Mouse (Mus musculus): ENCODE results near the gene Lpar1. TPM values are rescaled to one million over a fixed set of nuclear protein-coding genes. Genes with fewer than 3 reads are reported as not detected.

The Lpar1 gene
- polyA plus RNA-seq, 1 experiment from 2014 or later: 194 TPM

DNA sequence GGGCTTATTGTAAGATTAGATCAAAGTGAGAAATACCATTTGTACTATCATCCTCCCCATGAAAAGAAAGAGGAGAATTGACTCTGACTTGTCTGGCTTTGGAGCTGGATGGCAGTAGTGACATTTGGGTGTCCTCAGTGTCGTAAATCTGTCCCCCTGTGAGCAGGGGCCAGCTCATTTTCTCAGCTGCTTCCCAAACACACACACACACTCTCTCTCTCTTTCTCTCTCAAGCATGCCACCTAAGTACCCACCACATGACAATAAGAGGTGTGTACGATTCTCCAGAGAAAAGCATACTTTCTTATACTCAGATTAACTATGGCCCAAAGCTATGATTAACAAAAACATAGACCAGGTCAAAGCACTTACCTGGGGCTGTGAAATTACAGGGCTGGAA is 49.4 kb downstream of the Lpar1 start:
- Histone ChIP-seq H3K36me3 (peaks cover 29% of the 10 kb centered on the region), H3K4me3 (no peak overlapping the region), H3K4me1 (peaks cover 63% of the 10 kb centered on the region), H3K27ac (no peak overlapping the region), H3K27me3 (no peaks in the 10 kb centered on the region), H3K9ac (no peak overlapping the region), H3K4me2 (replicated peaks) (no peak overlapping the region), H3K9me3 (no peaks in the 10 kb centered on the region)
- no peak for ATAC-seq (ENCODE audit: insufficient number of reproducible peaks, insufficient read depth, low FRiP score, low TSS enrichment)
- WGBS: 88% methylated on average over 2 of the region's 2 CpGs

DNA sequence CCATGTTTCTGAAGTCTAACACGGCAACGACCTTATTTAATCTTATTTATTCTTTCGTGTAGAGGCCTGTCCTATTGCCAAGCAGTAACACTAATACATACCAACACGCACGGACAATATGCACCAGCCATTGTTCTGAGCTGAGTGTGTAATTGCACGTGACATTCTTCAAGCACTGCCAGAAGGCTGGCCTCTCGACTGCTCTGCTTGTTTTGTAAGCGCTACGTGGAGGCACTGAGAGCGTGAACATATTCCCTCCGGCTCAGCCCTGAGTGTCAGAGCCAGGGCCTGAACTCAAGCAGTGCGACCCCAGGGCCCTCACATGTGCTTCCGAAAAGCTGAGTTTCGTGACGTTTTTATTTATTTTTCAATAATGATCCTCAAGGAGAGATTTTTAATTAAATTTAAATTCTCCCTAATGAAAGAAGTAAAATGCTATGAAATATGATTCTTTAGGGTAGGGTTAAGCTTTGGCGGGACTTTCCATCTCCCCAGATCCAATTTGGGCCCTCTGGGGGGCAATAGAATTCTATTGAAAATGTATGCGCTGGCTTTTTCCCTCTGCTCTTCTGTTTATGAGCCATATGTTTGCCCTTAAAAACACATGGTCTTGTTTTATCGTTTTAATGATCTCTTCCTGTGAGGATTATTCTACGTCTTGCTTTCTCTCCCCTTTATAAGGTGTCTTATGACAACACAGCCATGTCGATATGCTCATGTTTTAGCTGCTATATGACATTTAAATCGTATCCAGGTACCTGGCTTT is 52.5 kb downstream of the Lpar1 start:
- Histone ChIP-seq H3K4me1 (peaks cover 68% of the 10 kb centered on the region), H3K27ac (peak overlapping the region; percentile 67), H3K9ac (no peak overlapping the region), H3K4me2 (replicated peaks) (0 out of 2 replicates have a peak overlapping the region, but pooled peaks have one; percentile 7), H3K9me3 (no peaks in the 10 kb centered on the region), H3K36me3 (peaks cover 26% of the 10 kb centered on the region), H3K4me3 (no peak overlapping the region), H3K27me3 (no peaks in the 10 kb centered on the region)
- whole genome bisulfite sequencing: 28% methylated on average over 21 of the region's 21 CpGs
- ATAC-seq (ENCODE audit: insufficient number of reproducible peaks, insufficient read depth, low FRiP score, low TSS enrichment): peak; percentile 68

DNA sequence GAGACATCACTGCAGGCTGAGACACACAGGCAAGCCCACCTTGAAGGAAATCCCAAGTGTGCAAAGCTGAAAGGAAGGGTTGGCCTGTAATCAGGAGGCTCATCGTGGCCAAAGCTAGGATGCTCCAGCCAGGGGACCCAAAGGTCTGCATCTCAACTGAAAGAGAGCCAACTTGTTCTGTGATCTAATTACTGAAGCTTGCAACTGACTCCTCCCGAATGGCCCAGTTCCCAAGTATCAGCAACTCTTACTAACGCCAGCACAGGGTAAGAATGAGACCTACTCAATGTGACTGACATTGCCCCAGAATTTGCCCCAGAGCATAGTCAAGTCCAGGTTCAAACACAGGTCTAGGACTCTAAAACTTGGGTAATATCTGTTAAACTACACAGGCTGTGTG is 53.9 kb downstream of the Lpar1 start:
- Histone ChIP-seq H3K27ac (no peak overlapping the region), H3K4me1 (peaks cover 63% of the 10 kb centered on the region), H3K9me3 (no peaks in the 10 kb centered on the region), H3K4me3 (no peak overlapping the region), H3K9ac (no peak overlapping the region), H3K4me2 (replicated peaks) (no peak overlapping the region), H3K36me3 (peaks cover 26% of the 10 kb centered on the region), H3K27me3 (no peaks in the 10 kb centered on the region)
- ATAC-seq (ENCODE audit: insufficient number of reproducible peaks, insufficient read depth, low FRiP score, low TSS enrichment): no peak
- 75% methylated on average over 3 of the region's 3 CpGs for WGBS

DNA sequence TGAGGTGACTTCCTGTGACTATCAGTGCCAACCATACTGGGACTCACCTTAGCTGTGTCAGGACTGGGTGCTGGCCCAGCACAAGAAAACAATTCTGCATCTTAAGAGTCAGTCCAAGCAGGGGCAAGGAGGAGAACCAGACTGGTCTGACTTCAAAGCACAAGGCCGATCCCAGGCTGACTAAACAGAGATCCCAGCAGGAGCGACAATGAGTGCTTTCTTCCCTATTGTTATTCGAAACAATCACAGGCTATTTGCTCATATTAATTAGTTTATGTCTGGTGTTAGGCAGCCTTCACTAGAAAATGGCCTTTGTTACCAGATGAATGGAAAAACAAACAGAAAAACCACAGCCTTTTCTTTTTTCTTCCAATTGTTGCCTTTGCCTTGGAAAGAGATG is 54.5 kb downstream of the Lpar1 start:
- no peak overlapping the region for H3K4me2 ChIP-seq (replicated peaks)
- H3K36me3 ChIP-seq: peaks cover 21% of the 10 kb centered on the region
- H3K9ac ChIP-seq: no peak overlapping the region
- H3K27ac ChIP-seq: no peak overlapping the region
- no peaks in the 10 kb centered on the region for H3K27me3 ChIP-seq
- H3K9me3 ChIP-seq: no peaks in the 10 kb centered on the region
- no peak for ATAC-seq (ENCODE audit: insufficient number of reproducible peaks, insufficient read depth, low FRiP score, low TSS enrichment)
- WGBS: 72% methylated on average over 3 of the region's 3 CpGs
- H3K4me3 ChIP-seq: no peak overlapping the region
- peaks cover 59% of the 10 kb centered on the region for H3K4me1 ChIP-seq

DNA sequence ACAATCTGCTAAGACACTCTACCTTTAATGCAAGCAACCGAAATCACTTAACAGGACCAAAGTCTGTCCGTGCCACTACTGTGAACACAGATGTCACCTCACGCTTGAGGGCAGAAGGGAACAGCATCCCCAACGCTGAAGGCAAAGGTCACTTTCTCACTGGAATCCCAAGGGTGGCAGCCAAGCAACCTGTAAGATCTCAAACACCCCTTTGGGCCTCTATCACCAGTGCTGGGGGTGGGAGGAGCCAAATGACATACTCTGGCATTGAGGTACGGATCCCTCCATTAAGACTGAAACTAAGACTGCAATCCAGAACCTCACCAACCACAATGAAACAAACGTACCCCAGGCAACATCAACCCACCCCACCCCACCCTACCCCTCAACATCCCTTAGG is 55.0 kb downstream of the Lpar1 start:
- no peak for ATAC-seq (ENCODE audit: insufficient number of reproducible peaks, insufficient read depth, low FRiP score, low TSS enrichment)
- Histone ChIP-seq H3K27me3 (no peaks in the 10 kb centered on the region), H3K4me2 (replicated peaks) (no peak overlapping the region), H3K27ac (no peak overlapping the region), H3K36me3 (peaks cover 16% of the 10 kb centered on the region), H3K4me1 (peaks cover 59% of the 10 kb centered on the region), H3K9ac (no peak overlapping the region), H3K9me3 (no peaks in the 10 kb centered on the region), H3K4me3 (no peak overlapping the region)
- 61% methylated on average over 6 of the region's 6 CpGs for WGBS

DNA sequence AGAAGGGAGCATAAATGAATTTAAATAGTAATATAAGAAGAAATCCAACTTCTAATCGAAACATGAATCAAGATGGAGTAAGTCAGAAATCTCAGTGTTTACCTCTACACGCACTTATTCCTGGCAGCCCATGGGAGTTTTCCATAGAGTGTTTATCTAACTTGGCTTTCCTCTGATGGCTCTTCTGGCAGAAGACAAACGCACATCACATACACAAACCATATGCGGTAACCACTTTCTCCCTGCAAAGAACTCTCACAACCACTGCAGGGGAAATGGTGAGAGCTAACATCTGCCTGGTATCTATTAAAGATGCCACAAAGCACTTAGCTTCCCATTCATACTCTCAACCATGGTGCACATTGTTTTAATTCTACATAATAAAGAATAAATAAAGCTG is 56.4 kb downstream of the Lpar1 start:
- no peak overlapping the region for H3K4me3 ChIP-seq
- H3K27me3 ChIP-seq: no peaks in the 10 kb centered on the region
- peaks cover 55% of the 10 kb centered on the region for H3K4me1 ChIP-seq
- H3K9me3 ChIP-seq: no peaks in the 10 kb centered on the region
- no peak overlapping the region for H3K9ac ChIP-seq
- H3K27ac ChIP-seq: no peak overlapping the region
- peaks cover 6% of the 10 kb centered on the region; the same call in 1 of the 2 replicates for H3K36me3 ChIP-seq
- H3K4me2 ChIP-seq (replicated peaks): no peak overlapping the region
- WGBS: 50% methylated on average over 4 of the region's 4 CpGs
- no peak for ATAC-seq (ENCODE audit: insufficient number of reproducible peaks, insufficient read depth, low FRiP score, low TSS enrichment)

DNA sequence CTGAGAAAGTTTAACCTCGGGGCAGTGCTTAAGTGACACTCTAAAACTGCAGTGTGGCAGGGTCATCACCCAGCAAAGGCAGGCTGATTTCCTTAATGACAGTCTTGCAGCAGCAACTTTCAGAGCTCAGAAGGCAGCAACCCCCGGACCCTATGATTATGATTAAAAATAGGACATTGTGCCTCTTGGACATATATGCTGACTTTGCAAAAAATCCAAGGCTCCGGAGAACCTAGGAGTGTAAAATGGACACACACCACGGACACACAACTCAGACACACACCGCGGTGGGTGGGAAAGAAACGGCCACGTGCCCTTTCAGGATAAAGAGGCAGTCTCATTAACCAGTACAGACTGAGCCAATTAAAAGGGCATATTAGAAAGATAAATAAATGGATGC is 57.0 kb downstream of the Lpar1 start:
- peaks cover 50% of the 10 kb centered on the region for H3K4me1 ChIP-seq
- no peak overlapping the region for H3K4me3 ChIP-seq
- WGBS: 66% methylated on average over 8 of the region's 8 CpGs
- H3K36me3 ChIP-seq: peaks cover 6% of the 10 kb centered on the region; the same call in 1 of the 2 replicates
- no peak overlapping the region for H3K27ac ChIP-seq
- no peaks in the 10 kb centered on the region for H3K27me3 ChIP-seq
- H3K9ac ChIP-seq: no peak overlapping the region
- no peak for ATAC-seq (ENCODE audit: insufficient number of reproducible peaks, insufficient read depth, low FRiP score, low TSS enrichment)
- no peak overlapping the region for H3K4me2 ChIP-seq (replicated peaks)
- H3K9me3 ChIP-seq: no peaks in the 10 kb centered on the region

DNA sequence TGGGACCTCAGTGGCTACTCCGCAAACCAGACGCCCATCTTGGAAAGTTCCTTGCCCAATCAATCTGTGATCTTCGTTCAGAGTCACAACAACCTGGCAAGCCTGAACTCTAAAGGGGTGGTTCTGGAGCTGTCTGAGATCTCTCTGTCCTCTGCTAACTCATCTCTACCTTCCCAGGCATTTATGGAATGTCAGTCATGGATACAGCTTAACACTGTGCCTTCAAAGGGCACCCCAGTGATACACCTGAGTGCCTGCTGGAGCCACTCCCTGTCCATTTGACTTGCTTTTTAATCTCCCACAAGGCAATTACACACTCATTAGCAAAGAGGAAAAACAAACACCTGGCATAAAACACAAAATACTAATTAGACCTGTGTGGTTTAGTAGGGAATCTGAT is 62.0 kb downstream of the Lpar1 start:
- 84% methylated on average over 3 of the region's 3 CpGs for WGBS
- Histone ChIP-seq H3K36me3 (peaks cover 8% of the 10 kb centered on the region), H3K27me3 (no peaks in the 10 kb centered on the region), H3K9ac (no peak overlapping the region), H3K4me1 (peaks cover 4% of the 10 kb centered on the region; the same call in 1 of the 2 replicates), H3K9me3 (no peaks in the 10 kb centered on the region), H3K4me2 (replicated peaks) (no peak overlapping the region), H3K4me3 (no peak overlapping the region), H3K27ac (no peak overlapping the region)
- ATAC-seq (ENCODE audit: insufficient number of reproducible peaks, insufficient read depth, low FRiP score, low TSS enrichment): no peak

DNA sequence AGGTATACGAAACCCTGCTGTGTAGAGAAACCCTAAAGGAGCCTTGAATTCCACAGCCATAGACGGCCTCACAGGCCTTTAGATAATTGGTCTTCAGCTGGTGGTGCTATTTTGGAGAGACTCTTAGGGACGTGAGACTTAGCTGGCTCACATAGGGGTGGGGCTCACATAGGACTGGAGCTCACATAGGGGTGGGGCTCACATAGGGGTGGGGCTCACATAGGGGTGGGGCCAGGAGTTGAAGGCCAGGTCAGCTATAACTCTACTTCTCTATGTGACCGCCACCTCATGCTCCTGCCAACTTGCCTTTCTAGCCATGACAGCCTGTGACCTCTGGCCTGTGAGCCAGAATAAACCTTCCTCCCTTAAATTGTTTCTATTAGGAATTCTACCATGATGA is 63.3 kb downstream of the Lpar1 start:
- no peak overlapping the region for H3K9ac ChIP-seq
- no peak overlapping the region for H3K4me3 ChIP-seq
- no peak overlapping the region for H3K4me2 ChIP-seq (replicated peaks)
- H3K27me3 ChIP-seq: no peaks in the 10 kb centered on the region
- peaks cover 20% of the 10 kb centered on the region for H3K36me3 ChIP-seq
- no peak overlapping the region for H3K27ac ChIP-seq
- H3K4me1 ChIP-seq: no peaks in the 10 kb centered on the region
- no peaks in the 10 kb centered on the region for H3K9me3 ChIP-seq
- ATAC-seq (ENCODE audit: insufficient number of reproducible peaks, insufficient read depth, low FRiP score, low TSS enrichment): no peak
- 80% methylated on average over 4 of the region's 4 CpGs for WGBS

DNA sequence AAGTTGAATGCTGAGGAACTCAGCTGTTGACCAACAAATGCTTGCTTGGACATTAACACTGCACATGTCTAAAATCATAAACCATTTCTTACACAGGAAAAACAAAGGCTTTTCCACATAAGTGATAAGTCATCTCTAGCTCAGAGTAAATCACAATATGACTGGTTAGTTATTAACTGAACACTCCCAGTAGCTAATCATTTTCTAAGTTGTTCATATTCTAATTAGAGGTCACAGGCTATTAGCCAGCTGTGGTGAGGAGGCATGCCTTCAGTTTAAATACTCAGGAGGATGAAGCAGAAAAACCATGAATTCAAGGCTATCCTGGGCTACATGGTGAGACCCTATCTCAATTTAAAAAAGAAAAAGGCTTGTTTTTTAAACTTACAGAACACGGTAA is 75.1 kb downstream of the Lpar1 start:
- Histone ChIP-seq H3K27ac (no peak overlapping the region), H3K9me3 (0 out of 2 replicates have a peak, but pooled peaks cover 6% of the 10 kb centered on the region), H3K4me3 (no peak overlapping the region), H3K36me3 (peaks cover 39% of the 10 kb centered on the region), H3K9ac (no peak overlapping the region), H3K27me3 (no peaks in the 10 kb centered on the region), H3K4me1 (no peaks in the 10 kb centered on the region), H3K4me2 (replicated peaks) (no peak overlapping the region)
- no peak for ATAC-seq (ENCODE audit: insufficient number of reproducible peaks, insufficient read depth, low FRiP score, low TSS enrichment)
- 95% methylated on average over 1 of the region's 1 CpGs for WGBS

DNA sequence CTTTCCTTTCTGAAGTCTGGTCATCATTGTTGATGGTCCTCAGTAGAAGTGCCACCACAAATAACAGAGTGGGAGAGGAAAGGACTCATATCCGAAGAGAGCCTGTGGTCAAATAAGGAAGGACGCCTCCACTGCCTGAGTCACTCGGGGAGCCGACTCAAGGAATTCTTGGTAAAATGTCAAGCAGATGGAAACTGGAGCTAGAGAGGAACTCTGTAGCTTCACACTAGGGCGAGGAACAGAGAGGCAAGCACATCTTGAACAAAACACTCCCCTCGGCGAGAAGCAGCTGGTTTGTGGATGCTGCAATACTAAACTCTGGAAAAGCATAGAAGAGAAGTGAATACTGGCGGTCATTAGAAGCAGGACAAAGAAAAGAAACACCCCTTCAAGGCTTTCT is 76.0 kb downstream of the Lpar1 start:
- H3K36me3 ChIP-seq: peaks cover 30% of the 10 kb centered on the region

DNA sequence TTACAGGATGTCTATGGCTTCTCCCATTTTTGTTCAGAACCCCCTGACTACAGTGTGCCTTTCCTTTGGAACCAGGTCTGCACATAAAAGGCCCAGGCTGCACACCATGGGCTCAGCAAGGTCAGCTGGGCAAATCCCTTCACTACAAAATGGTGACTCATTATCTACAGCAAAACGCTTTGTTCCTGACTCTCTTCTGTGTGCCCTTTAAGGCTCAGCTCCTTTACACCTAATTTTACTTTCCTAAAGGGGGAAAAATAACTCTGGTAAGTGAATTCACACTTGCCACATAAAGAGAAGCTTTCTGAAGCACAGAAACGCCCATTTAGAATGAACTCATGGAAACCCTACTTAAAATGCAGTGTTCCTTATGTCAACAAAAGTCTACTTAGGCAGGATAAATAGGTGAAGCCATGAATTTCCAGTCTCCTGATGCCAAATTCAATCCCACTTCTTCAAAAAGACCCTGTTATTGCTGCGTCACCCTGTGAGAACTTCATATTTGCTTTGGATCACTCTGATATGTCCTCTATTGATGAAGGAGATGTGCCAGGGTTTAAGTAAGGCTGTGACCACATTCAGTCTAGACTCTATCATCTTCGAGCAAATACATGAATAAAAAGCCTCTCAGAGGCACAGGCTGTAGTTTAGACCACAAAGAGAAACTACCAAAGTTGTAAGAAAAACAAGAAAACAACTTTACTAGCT is 82.3 kb downstream of the Lpar1 start:
- H3K4me3 ChIP-seq: no peak overlapping the region
- H3K27ac ChIP-seq: no peak overlapping the region
- no peaks in the 10 kb centered on the region for H3K9me3 ChIP-seq
- 78% methylated on average over 4 of the region's 4 CpGs for WGBS
- H3K36me3 ChIP-seq: peaks cover 2% of the 10 kb centered on the region
- no peaks in the 10 kb centered on the region for H3K27me3 ChIP-seq
- no peak for ATAC-seq (ENCODE audit: insufficient number of reproducible peaks, insufficient read depth, low FRiP score, low TSS enrichment)
- no peak overlapping the region for H3K9ac ChIP-seq
- no peak overlapping the region for H3K4me2 ChIP-seq (replicated peaks)
- H3K4me1 ChIP-seq: no peaks in the 10 kb centered on the region

More for the DNA sequence above, 76.0 kb downstream of the Lpar1 start:
- Histone ChIP-seq H3K4me3 (no peak overlapping the region), H3K9me3 (0 out of 2 replicates have a peak, but pooled peaks cover 2% of the 10 kb centered on the region), H3K4me1 (no peaks in the 10 kb centered on the region), H3K27me3 (no peaks in the 10 kb centered on the region), H3K4me2 (replicated peaks) (no peak overlapping the region), H3K27ac (no peak overlapping the region), H3K9ac (no peak overlapping the region)
- no peak for ATAC-seq (ENCODE audit: insufficient number of reproducible peaks, insufficient read depth, low FRiP score, low TSS enrichment)
- 92% methylated on average over 8 of the region's 8 CpGs for WGBS
